In genomic region chrX:12645531-12646304, GRCm38 (mm10) we compare ENCODE assay signal across 9 mouse cellular contexts. TPM values are rescaled to one million over a fixed set of nuclear protein-coding genes. Genes with fewer than 3 reads are reported as not detected.
A peak's percentile ranks its signal among the peaks of the same experiment; 100 is the strongest.
DNase-seq lines count a peak whose midpoint lies in the region; ATAC-seq and TF ChIP-seq lines count a peak whose summit lies in the region.
"Had no signal": no experiment of that assay in that cellular context is flagged by ENCODE, and none has a peak within 500 bp of the region (broad histone marks: within the 10 kb centered on the region; RNA-seq: fewer than 3 reads in every experiment).

No protein-coding gene starts in this region.

- peak; percentile 45; the same call in 1 of the 2 replicates for ATAC-seq in hindbrain, embryonic 15.5 days (ENCODE audit: low FRiP score, low read depth)
- no peak for ATAC-seq in hindbrain, embryonic 12.5 days (ENCODE audit: low FRiP score)
- peak; percentile 76 for ATAC-seq in hindbrain, embryonic 16.5 days
- no peak for ATAC-seq in erythroid progenitor cell, adult 5-6 weeks (replicated peaks; ENCODE audit: low FRiP score, poor library complexity, severe bottlenecking)

- TF ChIP-seq POLR2A in CH12.LX (IDR thresholded peaks at IDR 0.05; ENCODE audit: low read depth, low read length) = no peak

- in situ Hi-C loops in CH12.LX (cut with MboI; ENCODE audit: low pct_ligation_motif_present, low pct_unique_long_range_greater_than_20kb, low sequenced_read_pairs) = no loop called here

- no peak overlapping the region for H3K27ac ChIP-seq in hindbrain, embryonic 15.5 days (replicated peaks)
- no peak overlapping the region for H3K27ac ChIP-seq in hindbrain, embryonic 12.5 days
- no peak overlapping the region for H3K27ac ChIP-seq in CH12.LX (ENCODE audit: insufficient read depth, low read depth)
- no peak overlapping the region; the same call in 1 of the 2 replicates for H3K27ac ChIP-seq in hindbrain, embryonic 16.5 days (ENCODE audit: low read depth, low read length)

- no peak overlapping the region for H3K4me2 ChIP-seq in hindbrain, embryonic 15.5 days
- H3K4me2 ChIP-seq in hindbrain, embryonic 12.5 days (replicated peaks) = no peak overlapping the region
- no peak overlapping the region for H3K4me2 ChIP-seq in CH12.LX (ENCODE audit: insufficient read depth, low read depth, poor library complexity, severe bottlenecking)
- no peak overlapping the region for H3K4me2 ChIP-seq in hindbrain, embryonic 16.5 days (ENCODE audit: low read length)

- no peaks in the 10 kb centered on the region for H3K36me3 ChIP-seq in hindbrain, embryonic 15.5 days
- H3K36me3 ChIP-seq in hindbrain, embryonic 12.5 days = 0 out of 2 replicates have a peak, but pooled peaks cover 5% of the 10 kb centered on the region
- H3K36me3 ChIP-seq in CH12.LX (replicated peaks in 1 of 2; ENCODE audit: control insufficient read depth in 1 of 2, insufficient read depth in 1 of 2, low read length in 1 of 2) = peaks cover 0 to 3% of the 10 kb centered on the region in 2 experiments
- H3K36me3 ChIP-seq in hindbrain, embryonic 16.5 days (ENCODE audit: control insufficient read depth, insufficient read depth, low read length) = no peaks in the 10 kb centered on the region

- H3K79me2 ChIP-seq in CH12.LX (replicated peaks; ENCODE audit: control insufficient read depth, extremely low read depth, insufficient read depth, poor library complexity, severe bottlenecking) = no peaks in the 10 kb centered on the region

- DNase-seq in CH12.LX (ENCODE audit: extremely low read depth) = peak; percentile 56
- peak; percentile 22 for DNase-seq in adipocyte (ENCODE audit: low spot score)
- no peak for DNase-seq in gastrocnemius, postnatal 4 days (ENCODE audit: low spot score in 2 of 2)
- no peak for DNase-seq in spleen, adult 12 weeks (ENCODE audit: low spot score)

- no peak for TF ChIP-seq EP300 in CH12.LX (IDR thresholded peaks at IDR 0.05; ENCODE audit: low read length)

- no peak overlapping the region for H3K9ac ChIP-seq in hindbrain, embryonic 15.5 days
- H3K9ac ChIP-seq in hindbrain, embryonic 12.5 days = no peak overlapping the region
- H3K9ac ChIP-seq in CH12.LX (ENCODE audit: insufficient read depth, low read depth) = no peak overlapping the region
- no peak overlapping the region for H3K9ac ChIP-seq in hindbrain, embryonic 16.5 days (ENCODE audit: low read depth, low read length)

- dilution Hi-C loops in CH12.LX (cut with MboI; ENCODE audit: extremely low pct_ligation_motif_present, extremely low pct_unique_long_range_greater_than_20kb, low sequenced_read_pairs) = no loop called here

- peak; percentile 17 for TF ChIP-seq RAD21 in CH12.LX (IDR thresholded peaks at IDR 0.05; ENCODE audit: low read depth, low read length)

- peak in 1 of 2 experiments; percentile 38; a peak in 2 of 4 replicates for TF ChIP-seq CTCF in CH12.LX (conservative IDR thresholded peaks at IDR 0.05 in 1 of 2, IDR thresholded peaks at IDR 0.05 in 1 of 2; ENCODE audit: low read depth in 2 of 2, low read length in 2 of 2)

- H3K27me3 ChIP-seq in hindbrain, embryonic 15.5 days = no peaks in the 10 kb centered on the region
- no peaks in the 10 kb centered on the region for H3K27me3 ChIP-seq in hindbrain, embryonic 12.5 days
- no peaks in the 10 kb centered on the region for H3K27me3 ChIP-seq in CH12.LX (replicated peaks)
- no peaks in the 10 kb centered on the region for H3K27me3 ChIP-seq in hindbrain, embryonic 16.5 days (replicated peaks; ENCODE audit: control insufficient read depth, insufficient read depth, low read length)

- 50% methylated on average over 12 of the region's 12 CpGs for WGBS in hindbrain, embryonic 15.5 days
- 68% methylated on average over 12 of the region's 12 CpGs for WGBS in hindbrain, embryonic 12.5 days
- WGBS in hindbrain, embryonic 16.5 days = 53% methylated on average over 12 of the region's 12 CpGs

- H3K9me3 ChIP-seq in hindbrain, embryonic 15.5 days = no peaks in the 10 kb centered on the region
- H3K9me3 ChIP-seq in hindbrain, embryonic 12.5 days (replicated peaks) = no peaks in the 10 kb centered on the region
- H3K9me3 ChIP-seq in CH12.LX (replicated peaks; ENCODE audit: low read length) = no peaks in the 10 kb centered on the region
- H3K9me3 ChIP-seq in hindbrain, embryonic 16.5 days (ENCODE audit: control insufficient read depth, low read length) = no peaks in the 10 kb centered on the region
- H3K9me3 ChIP-seq: megakaryocyte, embryonic 14.5 days had no signal

- H3K4me3 ChIP-seq in hindbrain, embryonic 15.5 days = no peak overlapping the region
- H3K4me3 ChIP-seq in hindbrain, embryonic 12.5 days = no peak overlapping the region
- H3K4me3 ChIP-seq in CH12.LX (replicated peaks in 1 of 3; ENCODE audit: low read depth in 2 of 3, low read length in 2 of 3, poor library complexity in 1 of 3) = no peak overlapping the region
- no peak overlapping the region for H3K4me3 ChIP-seq in hindbrain, embryonic 16.5 days (ENCODE audit: low read length)
- H3K4me3 ChIP-seq: megakaryocyte, embryonic 14.5 days had no signal

- H3K4me1 ChIP-seq in hindbrain, embryonic 15.5 days (replicated peaks) = no peaks in the 10 kb centered on the region
- H3K4me1 ChIP-seq in hindbrain, embryonic 12.5 days = no peaks in the 10 kb centered on the region
- H3K4me1 ChIP-seq in CH12.LX (ENCODE audit: control insufficient read depth in 1 of 2, insufficient read depth in 2 of 2) = peaks cover 0 to 22% of the 10 kb centered on the region in 2 experiments; a peak in 2 of 4 replicates
- H3K4me1 ChIP-seq in hindbrain, embryonic 16.5 days (ENCODE audit: control insufficient read depth, insufficient read depth, low read depth, low read length) = no peaks in the 10 kb centered on the region
- H3K4me1 ChIP-seq: megakaryocyte, embryonic 14.5 days had no signal

TF ChIP-seq in CH12.LX, 34 proteins besides CTCF, POLR2A, EP300 and RAD21:
- TF ChIP-seq ZC3H11A (IDR thresholded peaks at IDR 0.05; ENCODE audit: low read depth, low read length) (no peak), BHLHE40 (IDR thresholded peaks at IDR 0.05; ENCODE audit: low read depth, low read length) (peak; percentile 54), CHD2 (IDR thresholded peaks at IDR 0.05; ENCODE audit: low read length) (no peak), ETS1 (conservative IDR thresholded peaks at IDR 0.05; ENCODE audit: low read depth, low read length) (peak; percentile 3; the same call in 1 of the 2 replicates), CHD1 (IDR thresholded peaks at IDR 0.05; ENCODE audit: low read depth, low read length) (no peak), ZMIZ1 (IDR thresholded peaks at IDR 0.05; ENCODE audit: low read depth, low read length) (no peak), MXI1 (IDR thresholded peaks at IDR 0.05; ENCODE audit: low read depth, low read length) (no peak), SMC3 (IDR thresholded peaks at IDR 0.05; ENCODE audit: low read depth, low read length) (peak; percentile 24; the same call in 1 of the 2 replicates), MAX (IDR thresholded peaks at IDR 0.05; ENCODE audit: low read length) (peak; percentile 82), USF1 (IDR thresholded peaks at IDR 0.05; ENCODE audit: low read depth, low read length) (peak; percentile 10; the same call in 1 of the 2 replicates)

RNA-seq across cellular contexts. Expression of gene 1810030O07Rik, which starts 27.8 kb away (rescaled TPM):
- 23.0 and 25.6 TPM in 2 replicates for polyA plus RNA-seq in hindbrain, embryonic 15.5 days (2015; fragmentation: Nextera tagmentation; extraction: Ambion mirVana)
- 34.9 and 36.3 TPM in 2 replicates for polyA plus RNA-seq in hindbrain, embryonic 12.5 days (2016; fragmentation: Nextera tagmentation; extraction: Ambion mirVana)
- total RNA-seq in CH12.LX (2012; rRNA removed) (25.5 and 26.2 TPM in 2 replicates), CH12.LX (2014; rRNA removed) (40.6 and 43.5 TPM in 2 replicates)
- polyA plus RNA-seq in CH12.LX (2012; ENCODE audit: insufficient read length, low read depth) = 22.4 and 26.0 TPM in 2 replicates
- 23.4 and 24.8 TPM in 2 replicates for polyA plus RNA-seq in hindbrain, embryonic 16.5 days (2015; fragmentation: Nextera tagmentation; extraction: Ambion mirVana)
- 10 to 100 TPM in 1 of 2 experiments, 1 to 10 TPM in 1; 9.6 to 13.7 TPM for total RNA-seq in gastrocnemius, postnatal 4 days (2021)
- 20.5 and 26.0 TPM in 2 replicates for total RNA-seq in erythroid progenitor cell, adult 5-6 weeks (2015; ENCODE audit: low replicate concordance)
- total RNA-seq in erythroid progenitor cell, adult 5-6 weeks (2017; ENCODE audit: low replicate concordance) = 8.6 and 16.7 TPM in 2 replicates

RNA-seq across cellular contexts. Expression of gene Atp6ap2, which starts 58.1 kb away (rescaled TPM):
- 198 TPM in 2 replicates for polyA plus RNA-seq in hindbrain, embryonic 15.5 days (2015; fragmentation: Nextera tagmentation; extraction: Ambion mirVana)
- polyA plus RNA-seq in hindbrain, embryonic 12.5 days (2016; fragmentation: Nextera tagmentation; extraction: Ambion mirVana) = 108 and 113 TPM in 2 replicates
- total RNA-seq in CH12.LX (2012; rRNA removed) = 46.9 and 50.4 TPM in 2 replicates
- 108 and 113 TPM in 2 replicates for total RNA-seq in CH12.LX (2014; rRNA removed)
- polyA plus RNA-seq in CH12.LX (2012; ENCODE audit: insufficient read length, low read depth) = 66.9 and 71.2 TPM in 2 replicates
- 220 and 254 TPM in 2 replicates for polyA plus RNA-seq in hindbrain, embryonic 16.5 days (2015; fragmentation: Nextera tagmentation; extraction: Ambion mirVana)
- 10 to 100 TPM; 20.8 to 21.4 TPM for total RNA-seq in gastrocnemius, postnatal 4 days (2021)
- total RNA-seq in erythroid progenitor cell, adult 5-6 weeks (2015; ENCODE audit: low replicate concordance) = 54.8 and 75.5 TPM in 2 replicates
- 52.6 and 54.6 TPM in 2 replicates for total RNA-seq in erythroid progenitor cell, adult 5-6 weeks (2017; ENCODE audit: low replicate concordance)

Comparison
In these comparisons a context has a peak if more than half of its experiments do, and no peak if none do; other contexts are left out.
1. ATAC-seq: peak in hindbrain, embryonic 15.5 days (single experiment) and hindbrain, embryonic 16.5 days (single experiment); none in hindbrain, embryonic 12.5 days (single experiment) and erythroid progenitor cell, adult 5-6 weeks (single experiment).
2. DNase-seq: peak in CH12.LX (single experiment) and adipocyte (single experiment); none in gastrocnemius, postnatal 4 days (0 of 2) and spleen, adult 12 weeks (single experiment).